Comparison of ENCODE assay signal across 8 mouse cellular contexts in the genomic region with DNA sequence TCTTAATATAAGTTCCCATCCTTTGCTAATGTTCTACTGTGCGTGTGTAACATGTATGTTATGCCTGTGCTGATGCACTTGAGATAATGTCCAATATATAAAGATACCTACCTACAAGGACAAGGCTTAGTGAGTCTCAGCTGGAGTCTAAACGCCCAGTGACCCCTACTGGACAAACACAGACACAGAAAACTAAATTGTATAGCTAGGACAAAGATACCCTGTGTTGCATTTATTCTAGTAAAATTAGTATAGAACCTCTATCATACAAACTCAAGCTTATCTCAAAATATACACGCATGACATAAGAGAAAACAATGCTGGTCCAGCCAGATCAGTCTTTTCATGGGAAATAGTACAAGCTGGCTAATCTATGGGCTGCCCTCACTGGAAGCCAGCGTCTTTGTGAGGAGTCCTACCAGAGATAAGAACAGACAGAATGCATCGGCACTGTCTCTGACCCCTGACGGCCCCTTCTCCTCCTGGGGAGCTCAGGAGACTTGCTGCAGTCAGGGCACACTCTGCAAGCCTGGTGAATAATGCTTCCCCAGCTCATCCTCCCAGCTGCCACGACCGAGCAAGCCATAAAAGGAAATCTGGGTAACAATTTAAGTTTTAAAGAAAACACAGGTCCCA.
DNase-seq lines count a peak whose midpoint lies in the region; ATAC-seq and TF ChIP-seq lines count a peak whose summit lies in the region.

No protein-coding gene starts in this region.

- TF ChIP-seq RAD21 in MEL (IDR thresholded peaks at IDR 0.05; ENCODE audit: low read depth, low read length) = peak; percentile 82

- peaks cover 4% of the 10 kb centered on the region in 2 experiments; a peak in 1 of 4 replicates for H3K4me1 ChIP-seq in MEL (ENCODE audit: control insufficient read depth in 1 of 2, insufficient read depth in 2 of 2, low read length in 2 of 2)
- H3K4me1 ChIP-seq in liver, embryonic 13.5 days (replicated peaks) = peaks cover 18% of the 10 kb centered on the region

- H3K9ac ChIP-seq in MEL (ENCODE audit: control insufficient read depth, low read depth, low read length, poor library complexity, severe bottlenecking) = no peak overlapping the region
- H3K9ac ChIP-seq in liver, embryonic 13.5 days = peak overlapping the region; percentile 17; the same call in 1 of the 2 replicates

- 28% methylated on average over 8 of the region's 8 CpGs for WGBS in liver, embryonic 13.5 days (ENCODE audit: insufficient replicate concordance)

- no peaks in the 10 kb centered on the region for H3K27me3 ChIP-seq in MEL (ENCODE audit: control insufficient read depth in 1 of 2, insufficient read depth in 2 of 2, low read length in 2 of 2)
- H3K27me3 ChIP-seq in liver, embryonic 13.5 days = no peaks in the 10 kb centered on the region
- no peaks in the 10 kb centered on the region for H3K27me3 ChIP-seq in splenic B cell, adult 2 months (ENCODE audit: control insufficient read depth, insufficient read depth, low read length, poor library complexity, severe bottlenecking)

- TF ChIP-seq POLR2A in MEL (IDR thresholded peaks at IDR 0.05; ENCODE audit: control insufficient read depth in 1 of 2, insufficient read depth in 1 of 2, low read depth in 1 of 2, low read length in 2 of 2, poor library complexity in 1 of 2) = no peak

- H3K4me3 ChIP-seq in MEL (ENCODE audit: control insufficient read depth in 1 of 2, insufficient read depth in 1 of 2, low read depth in 2 of 2, low read length in 2 of 2) = no peak overlapping the region
- no peak overlapping the region for H3K4me3 ChIP-seq in liver, embryonic 13.5 days (replicated peaks)

- H3K4me2 ChIP-seq in liver, embryonic 13.5 days = peak overlapping the region; percentile 19; the same call in 1 of the 2 replicates

- H3K9me3 ChIP-seq in MEL (replicated peaks; ENCODE audit: insufficient read depth, low read length) = no peaks in the 10 kb centered on the region
- no peaks in the 10 kb centered on the region for H3K9me3 ChIP-seq in liver, embryonic 13.5 days (replicated peaks)

- DNase-seq in heart, adult 18-20 months = peak; percentile 30 to 59
- no peak for DNase-seq in heart, adult 9 months (ENCODE audit: low spot score in 2 of 2)
- peak; percentile 53 for DNase-seq in MEL (ENCODE audit: low read depth, low spot score)
- peak; percentile 50 for DNase-seq in heart, adult 8-10 months (ENCODE audit: low spot score)
- DNase-seq in liver, embryonic 13.5 days = peak; percentile 28
- peak; percentile 83 for DNase-seq in splenic B cell, adult 2 months (ENCODE audit: low read depth, low spot score)
- DNase-seq in layer of hippocampus, adult 8-10 months (ENCODE audit: low spot score in 2 of 2) = no peak
- no peak for DNase-seq in cerebellum, adult 11-12 months

- H3K27ac ChIP-seq in MEL (ENCODE audit: control insufficient read depth, low read depth, low read length) = no peak overlapping the region
- H3K27ac ChIP-seq in liver, embryonic 13.5 days = no peak overlapping the region

- ATAC-seq in liver, embryonic 13.5 days (ENCODE audit: low read depth) = peak; percentile 85

- H3K79me2 ChIP-seq in MEL (ENCODE audit: control insufficient read depth, insufficient read depth, low read length, poor library complexity) = no peaks in the 10 kb centered on the region

- TF ChIP-seq CTCF in MEL (IDR thresholded peaks at IDR 0.05 in 2 of 3, conservative IDR thresholded peaks at IDR 0.05 in 1 of 3; ENCODE audit: control insufficient read depth in 1 of 3, insufficient read depth in 1 of 3, low read depth in 2 of 3, low read length in 3 of 3, poor library complexity in 1 of 3, severe bottlenecking in 1 of 3) = peak; percentile 36 to 76 (median 50)

- peaks cover 0 to 8% of the 10 kb centered on the region in 2 experiments; a peak in 1 of 4 replicates for H3K36me3 ChIP-seq in MEL (ENCODE audit: control insufficient read depth in 1 of 2, insufficient read depth in 2 of 2, low read length in 2 of 2)
- H3K36me3 ChIP-seq in liver, embryonic 13.5 days = no peaks in the 10 kb centered on the region
- H3K36me3 ChIP-seq in splenic B cell, adult 2 months (ENCODE audit: control insufficient read depth, insufficient read depth, low read length, poor library complexity, severe bottlenecking) = no peaks in the 10 kb centered on the region

- no peak; a peak in 1 of 4 replicates for TF ChIP-seq EP300 in MEL (IDR thresholded peaks at IDR 0.05; ENCODE audit: low read depth in 1 of 2, low read length in 2 of 2)

TF ChIP-seq in MEL, 35 proteins besides CTCF, POLR2A, EP300 and RAD21:
- TF ChIP-seq NRF1 (IDR thresholded peaks at IDR 0.05; ENCODE audit: insufficient read depth, low read depth, low read length, poor library complexity, severe bottlenecking) (no peak), MEF2A (IDR thresholded peaks at IDR 0.05; ENCODE audit: extremely low read depth, insufficient replicate concordance, low read depth, low read length, poor library complexity, severe bottlenecking) (no peak), KAT2A (conservative IDR thresholded peaks at IDR 0.05; ENCODE audit: low read depth, low read length) (no peak), ETS1 (IDR thresholded peaks at IDR 0.05; ENCODE audit: low read depth, low read length) (0 out of 2 replicates have a peak, but pooled peaks have one; percentile 13), SIN3A (IDR thresholded peaks at IDR 0.05; ENCODE audit: low read length) (0 out of 2 replicates have a peak, but pooled peaks have one; percentile 20), HCFC1 (IDR thresholded peaks at IDR 0.05; ENCODE audit: low read depth, low read length) (no peak), MYB (IDR thresholded peaks at IDR 0.05; ENCODE audit: low read depth, low read length) (no peak), MAZ (IDR thresholded peaks at IDR 0.05; ENCODE audit: low read depth, low read length) (no peak), JUND (IDR thresholded peaks at IDR 0.05; ENCODE audit: low read depth, low read length) (no peak), GABPA (IDR thresholded peaks at IDR 0.05; ENCODE audit: low read depth, low read length) (no peak), RCOR1 (IDR thresholded peaks at IDR 0.05; ENCODE audit: low read depth, low read length) (no peak), ZNF384 (IDR thresholded peaks at IDR 0.05; ENCODE audit: low read depth, low read length) (0 out of 2 replicates have a peak, but pooled peaks have one; percentile 13), MYC (IDR thresholded peaks at IDR 0.05; ENCODE audit: low read depth, low read length) (no peak), MAX (IDR thresholded peaks at IDR 0.05; ENCODE audit: low read length) (no peak), GATA1 (IDR thresholded peaks at IDR 0.05; ENCODE audit: low read depth, low read length) (no peak; the same call in 1 of the 2 replicates), SMC3 (IDR thresholded peaks at IDR 0.05; ENCODE audit: low read depth, low read length) (peak; percentile 73), TAL1 (IDR thresholded peaks at IDR 0.05; ENCODE audit: low read length) (no peak), POLR2AphosphoS5 (IDR thresholded peaks at IDR 0.05; ENCODE audit: borderline replicate concordance, low read depth, low read length) (no peak), TBP (IDR thresholded peaks at IDR 0.05; ENCODE audit: low read depth, low read length) (no peak), TCF12 (IDR thresholded peaks at IDR 0.05; ENCODE audit: low read depth, low read length) (no peak), BHLHE40 (IDR thresholded peaks at IDR 0.05; ENCODE audit: borderline replicate concordance, low read depth, low read length) (no peak), UBTF (IDR thresholded peaks at IDR 0.05; ENCODE audit: borderline replicate concordance, insufficient read depth, low read depth, low read length) (no peak), CHD1 (IDR thresholded peaks at IDR 0.05; ENCODE audit: low read depth, low read length) (no peak), NELFE (IDR thresholded peaks at IDR 0.05; ENCODE audit: low read depth, low read length) (no peak), ZKSCAN1 (IDR thresholded peaks at IDR 0.05; ENCODE audit: low read depth, low read length) (no peak), MAFK (IDR thresholded peaks at IDR 0.05; ENCODE audit: borderline replicate concordance, low read depth, low read length) (no peak), ZC3H11A (IDR thresholded peaks at IDR 0.05; ENCODE audit: low read depth, low read length) (peak; percentile 76), USF1 (IDR thresholded peaks at IDR 0.05; ENCODE audit: low read depth, low read length) (no peak), ELF1 (IDR thresholded peaks at IDR 0.05; ENCODE audit: low read depth, low read length) (no peak), ZMIZ1 (IDR thresholded peaks at IDR 0.05; ENCODE audit: low read depth, low read length) (no peak), POLR2AphosphoS2 (IDR thresholded peaks at IDR 0.05; ENCODE audit: low read length) (no peak), MXI1 (IDR thresholded peaks at IDR 0.05; ENCODE audit: low read depth, low read length) (0 out of 2 replicates have a peak, but pooled peaks have one; percentile 2), USF2 (IDR thresholded peaks at IDR 0.05; ENCODE audit: borderline replicate concordance in 1 of 2, insufficient read depth in 1 of 2, low read depth in 1 of 2, low read length in 2 of 2) (no peak), CHD2 (IDR thresholded peaks at IDR 0.05; ENCODE audit: low read length) (no peak), E2F4 (IDR thresholded peaks at IDR 0.05; ENCODE audit: borderline replicate concordance, low read depth, low read length) (no peak)

Comparison
In these comparisons a context has a peak if more than half of its experiments do, and no peak if none do; other contexts are left out.
1. DNase-seq: peak in heart, adult 18-20 months (2 of 2), MEL (single experiment), heart, adult 8-10 months (single experiment), liver, embryonic 13.5 days (single experiment) and splenic B cell, adult 2 months (single experiment); none in heart, adult 9 months (0 of 2), layer of hippocampus, adult 8-10 months (0 of 2) and cerebellum, adult 11-12 months (single experiment).